Mouse (Mus musculus) splenic B cell, adult 2 months (primary cell): ENCODE results near the gene Myoz2.

Source experiments
- DNase-seq: peaks from one replicate; pipeline ENCODE4 v3.0.0-alpha.2; 2011; ENCODE audit warnings: low read depth, low spot score
- H3K27me3 ChIP-seq: 2 replicates; pipeline ENCODE4 v1.6.1; 2012; ENCODE audit warnings: mild to moderate bottlenecking, low read length, moderate library complexity, mixed read lengths; ENCODE audit not compliant: control insufficient read depth, poor library complexity, insufficient read depth, severe bottlenecking
- H3K36me3 ChIP-seq: 2 replicates; pipeline ENCODE4 v1.6.1; 2012; ENCODE audit warnings: mild to moderate bottlenecking, low read length, moderate library complexity, mixed read lengths; ENCODE audit not compliant: control insufficient read depth, poor library complexity, insufficient read depth, severe bottlenecking

Myoz2 gene

DNA sequence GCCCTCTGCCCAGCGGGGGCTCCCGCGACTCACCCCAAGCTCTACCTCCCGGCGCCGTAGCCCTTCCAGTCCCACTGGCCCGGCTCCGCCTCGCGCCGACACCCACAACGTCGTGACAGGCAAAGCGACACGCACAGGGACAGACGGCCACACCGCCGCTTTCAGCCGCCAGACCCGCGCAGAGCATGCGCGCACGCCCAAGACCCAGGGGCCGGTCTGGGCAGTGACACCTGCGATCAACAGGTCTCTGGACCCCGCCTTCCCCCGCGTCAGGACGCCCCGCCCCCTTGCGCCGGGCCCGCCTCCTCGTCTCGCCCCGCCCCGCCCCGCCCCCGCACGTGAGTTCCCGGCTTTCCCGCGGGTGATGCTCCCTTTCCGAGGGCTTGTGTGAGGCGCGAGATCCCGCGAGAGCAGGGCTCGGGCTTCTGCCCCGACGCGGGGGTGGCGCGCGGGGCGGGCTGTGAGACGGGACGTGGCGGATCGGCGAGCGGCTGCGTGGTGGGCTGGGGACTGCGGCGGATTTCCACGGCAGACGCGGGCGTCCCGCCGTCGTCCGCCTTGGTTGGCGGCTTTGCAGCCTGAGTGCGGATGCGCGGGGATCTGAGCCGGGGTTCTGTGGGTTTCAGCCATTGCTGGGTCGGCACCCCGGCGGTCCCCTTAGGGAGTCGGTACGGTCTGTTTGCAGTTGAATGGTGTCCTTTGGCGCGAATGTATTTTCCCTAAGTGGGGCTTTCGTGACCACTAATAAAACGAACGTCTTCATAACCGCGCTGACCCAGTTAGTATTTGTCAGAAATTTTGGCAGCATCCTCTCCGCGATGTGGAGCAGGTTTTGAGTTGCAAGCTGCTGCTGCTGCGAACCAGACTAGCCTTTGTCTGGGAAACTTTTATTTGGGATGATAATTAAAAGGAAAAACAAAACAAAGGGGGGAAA, 50.3 kb downstream of the Myoz2 start, which contains the start of gene Usp53:
Gene Usp53 (minus strand): TSS at position 262 of the 934 bp plus-strand sequence.
- Histone ChIP-seq H3K27me3 (no peaks in the 10 kb centered on the region), H3K36me3 (no peaks in the 10 kb centered on the region)
- DNase-seq = peak; percentile 93

DNA sequence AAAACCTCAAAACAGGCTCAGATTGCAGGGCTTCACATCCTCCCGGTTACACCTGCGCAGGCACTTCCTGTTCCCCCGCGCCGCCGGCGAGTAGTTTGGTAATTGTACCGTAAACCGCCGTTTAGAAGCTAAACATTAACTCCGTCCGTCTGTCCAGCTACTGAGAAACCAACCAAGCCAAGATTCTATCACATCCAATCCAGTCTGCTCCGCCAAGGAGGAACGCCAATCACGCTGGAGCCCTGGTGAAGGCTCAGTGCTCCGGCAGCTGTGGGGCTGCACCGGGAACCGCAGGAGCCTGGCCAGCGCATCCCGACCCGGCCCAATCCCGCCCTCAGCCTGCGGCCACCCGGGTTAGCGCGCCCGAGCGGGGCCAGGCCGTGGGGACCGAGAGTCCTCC, 51.0 kb downstream of the Myoz2 start:
- Histone ChIP-seq H3K27me3 (no peaks in the 10 kb centered on the region), H3K36me3 (no peaks in the 10 kb centered on the region)
- DNase-seq = peak; percentile 62

DNA sequence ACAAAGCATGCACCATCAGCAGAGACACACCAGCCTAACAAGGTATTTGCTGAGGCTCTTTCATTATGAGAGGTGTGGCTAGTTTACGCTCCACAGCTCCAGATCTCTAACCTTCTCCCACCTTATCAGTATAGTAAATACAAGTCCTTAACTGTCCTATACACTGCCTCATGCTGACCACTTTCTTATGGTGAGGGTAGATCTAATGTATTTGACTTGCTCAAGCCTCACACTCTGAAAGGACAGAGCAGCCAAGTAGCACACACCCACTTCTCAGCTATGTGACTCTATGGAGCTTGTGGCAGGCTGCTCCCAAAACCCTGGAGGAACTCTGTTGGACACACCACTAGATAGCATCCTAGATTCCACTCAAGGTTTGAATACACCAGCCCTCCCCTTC, 58.9 kb downstream of the Myoz2 start:
- DNase-seq = no peak

GRCm38 (mm10) chr3:122975363-122975762, 59.5 kb downstream of the Myoz2 start:
- no peaks in the 10 kb centered on the region for H3K27me3 ChIP-seq
- no peaks in the 10 kb centered on the region; the same call in 1 of the 2 replicates for H3K36me3 ChIP-seq
- DNase-seq = no peak

More for the DNA sequence above, 58.9 kb downstream of the Myoz2 start:
- no peaks in the 10 kb centered on the region; the same call in 1 of the 2 replicates for H3K36me3 ChIP-seq
- no peaks in the 10 kb centered on the region for H3K27me3 ChIP-seq

GRCm38 (mm10) chr3:122974833-122975232, 60.0 kb downstream of the Myoz2 start:
- Histone ChIP-seq H3K36me3 (no peaks in the 10 kb centered on the region; the same call in 1 of the 2 replicates), H3K27me3 (no peaks in the 10 kb centered on the region)
- DNase-seq = no peak

GRCm38 (mm10) chr3:122972126-122972822, 62.5 kb downstream of the Myoz2 start:
- Histone ChIP-seq H3K36me3 (no peaks in the 10 kb centered on the region; the same call in 1 of the 2 replicates), H3K27me3 (no peaks in the 10 kb centered on the region)
- no peak for DNase-seq

- Histone ChIP-seq H3K36me3 (no peaks in the 10 kb centered on the region), H3K27me3 (no peaks in the 10 kb centered on the region)
- DNase-seq = no peak
Observed at GRCm38 (mm10) chr3:122968391-122968790, 66.4 kb downstream of the Myoz2 start.

- H3K27me3 ChIP-seq = no peaks in the 10 kb centered on the region
- DNase-seq = no peak
- peaks cover 2% of the 10 kb centered on the region; the same call in 1 of the 2 replicates for H3K36me3 ChIP-seq
Observed at GRCm38 (mm10) chr3:122964301-122964700, 70.5 kb downstream of the Myoz2 start.
